Mouse (Mus musculus): ENCODE measurements around the gene Usp12.
"Not testable (repeated sequence)": the region's sequence is repeated elsewhere in the genome, so short reads cannot be mapped to it uniquely, and the experiment has no call there.

Usp12 gene

DNA sequence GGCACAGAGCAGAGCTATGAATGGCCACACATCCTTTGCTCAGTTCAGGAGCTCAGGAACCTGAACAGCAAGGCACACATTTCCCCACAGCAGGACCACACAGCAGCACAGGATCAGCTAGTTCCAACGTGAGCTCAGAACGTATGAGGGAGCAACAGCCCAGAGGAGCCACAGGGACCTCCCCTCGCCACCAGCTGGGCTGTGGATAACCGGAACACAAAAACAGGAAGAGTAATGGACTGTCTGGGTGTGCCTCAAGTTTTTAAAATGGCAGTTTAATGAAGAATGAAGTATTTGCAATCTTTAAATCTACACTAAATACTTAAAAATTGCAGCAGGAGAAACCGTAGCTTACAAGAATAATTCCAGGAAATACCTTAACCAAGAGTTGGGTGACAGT lies 44.9 kb downstream of the Usp12 start:
- no peak for DNase-seq (ENCODE audit: low spot score)

- no peak for DNase-seq (ENCODE audit: low spot score)
These were observed 57.8 kb downstream of the Usp12 start for GRCm38 (mm10) chr5:146736970-146737495.

GRCm38 (mm10) chr5:146736348-146736747 lies 58.5 kb downstream of the Usp12 start:
- DNase-seq (ENCODE audit: low spot score): no peak

- DNase-seq (ENCODE audit: low spot score): not testable (repeated sequence)
These were observed 59.8 kb downstream of the Usp12 start for GRCm38 (mm10) chr5:146735054-146735453.

DNA sequence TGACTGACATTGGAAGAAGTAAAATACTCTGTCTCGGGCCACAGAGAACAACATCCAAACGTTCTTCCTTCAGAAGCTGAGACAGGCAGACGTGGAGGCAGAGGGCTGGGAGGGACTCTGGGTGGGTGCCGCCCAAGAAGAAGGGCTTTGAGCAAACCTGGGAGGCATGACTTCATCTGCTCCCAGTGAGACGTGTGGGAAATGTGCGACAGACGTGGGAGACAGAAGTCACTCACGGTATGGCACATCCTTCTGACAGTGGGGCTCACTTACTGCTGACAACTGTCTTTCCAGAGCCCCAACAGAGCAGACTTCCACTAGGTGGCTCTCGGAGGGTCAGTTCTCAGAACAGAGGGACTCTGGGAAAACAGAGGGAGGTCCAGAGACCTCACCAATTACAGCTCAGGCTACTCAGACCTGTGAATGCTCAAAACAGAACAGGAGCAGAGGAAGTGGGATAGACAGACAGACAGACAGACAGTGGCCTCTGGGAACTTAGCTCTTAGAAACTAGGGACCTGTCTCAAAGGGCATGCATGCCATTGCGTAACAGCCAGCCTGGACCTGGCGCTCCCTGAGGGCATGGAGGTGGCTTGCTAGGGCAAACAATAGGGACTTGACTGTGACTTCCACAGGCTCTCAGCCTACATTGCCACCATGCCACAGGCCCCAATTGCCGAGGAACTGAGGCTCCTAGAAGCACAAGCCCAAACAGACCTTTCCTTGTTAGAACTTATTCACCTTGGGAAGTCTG lies 60.7 kb downstream of the Usp12 start:
- DNase-seq (ENCODE audit: low spot score): no peak

DNA sequence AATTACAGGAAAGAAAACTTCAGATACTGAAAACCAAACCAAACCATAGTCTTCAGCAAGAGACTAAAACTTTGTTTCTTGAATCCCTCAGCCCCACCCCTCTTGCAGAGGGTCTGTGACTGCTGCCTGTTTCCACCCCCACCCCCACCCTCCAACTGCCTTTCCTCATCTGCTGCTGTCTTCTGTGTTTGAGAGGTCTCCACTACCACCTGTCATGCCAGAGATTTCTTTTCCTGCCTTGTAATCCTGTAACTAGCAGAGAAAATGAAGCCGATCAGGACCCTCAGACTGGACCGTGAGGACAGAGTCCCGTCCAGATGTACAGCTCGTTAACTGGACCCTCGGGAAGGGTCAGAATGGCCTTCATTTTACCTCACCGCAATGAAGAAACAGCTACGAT lies 61.4 kb downstream of the Usp12 start:
- DNase-seq (ENCODE audit: low spot score): no peak

DNA sequence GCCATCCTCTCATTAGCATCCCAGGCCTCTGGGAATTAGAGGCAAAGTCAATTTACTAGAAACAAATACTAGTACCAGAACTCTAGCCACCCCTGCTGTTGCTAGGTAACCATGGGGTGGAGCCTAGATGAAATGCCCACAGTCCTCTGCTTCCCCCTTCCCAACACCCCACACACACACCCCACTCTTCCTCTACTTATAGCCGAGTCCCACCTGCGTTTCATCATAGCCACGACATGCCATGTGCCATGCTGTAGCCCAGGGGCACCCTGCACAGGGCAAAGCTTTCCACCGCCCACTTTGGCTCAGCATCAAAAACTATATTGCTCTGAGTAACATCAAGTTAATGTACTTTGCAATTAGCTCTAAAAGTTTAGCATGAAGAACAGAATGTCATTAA lies 67.8 kb downstream of the Usp12 start:
- DNase-seq (ENCODE audit: low spot score): no peak

DNA sequence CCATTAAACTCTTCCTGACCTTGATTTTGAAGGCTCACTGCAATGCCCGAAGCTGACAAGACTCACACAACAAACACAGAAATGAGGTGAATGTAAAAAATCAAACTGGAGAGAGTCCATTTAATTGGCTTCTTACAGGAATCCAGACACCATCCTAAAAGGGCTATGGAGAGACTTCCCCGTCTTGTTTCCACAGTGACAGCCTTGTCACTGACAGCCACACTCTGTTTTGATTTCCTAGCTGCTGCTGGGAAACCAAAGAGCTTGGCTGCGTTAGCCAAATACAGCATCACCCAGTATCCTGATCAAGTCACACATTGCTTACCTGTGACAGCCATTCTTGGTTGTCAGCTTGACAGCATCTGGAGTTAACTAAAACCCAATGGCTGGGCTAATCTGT lies 69.8 kb downstream of the Usp12 start:
- DNase-seq (ENCODE audit: low spot score): no peak

DNA sequence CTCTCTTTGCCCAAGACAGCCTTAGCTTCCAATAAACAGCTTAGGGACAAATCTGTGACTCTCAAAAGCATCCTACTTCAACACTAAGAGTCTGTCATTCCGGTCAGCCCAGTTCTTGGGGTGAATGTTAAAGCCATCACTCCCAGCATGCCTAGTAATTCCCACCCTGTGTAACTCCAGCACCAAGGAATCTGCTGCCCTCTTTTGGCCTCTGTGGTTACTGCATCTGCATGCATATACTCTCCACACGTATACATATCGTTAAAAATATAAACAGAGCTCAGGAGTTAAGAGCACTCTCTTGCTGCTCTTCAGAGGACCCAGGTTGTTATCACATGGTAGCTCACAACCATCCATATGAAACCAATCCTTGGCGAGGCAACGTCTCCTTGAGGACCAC lies 71.4 kb downstream of the Usp12 start:
- no peak for DNase-seq (ENCODE audit: low spot score)

GRCm38 (mm10) chr5:146722226-146722625 lies 72.6 kb downstream of the Usp12 start:
- no peak for DNase-seq (ENCODE audit: low spot score)

- DNase-seq (ENCODE audit: low spot score): no peak
These were observed 75.0 kb downstream of the Usp12 start for GRCm38 (mm10) chr5:146719584-146720356.

DNA sequence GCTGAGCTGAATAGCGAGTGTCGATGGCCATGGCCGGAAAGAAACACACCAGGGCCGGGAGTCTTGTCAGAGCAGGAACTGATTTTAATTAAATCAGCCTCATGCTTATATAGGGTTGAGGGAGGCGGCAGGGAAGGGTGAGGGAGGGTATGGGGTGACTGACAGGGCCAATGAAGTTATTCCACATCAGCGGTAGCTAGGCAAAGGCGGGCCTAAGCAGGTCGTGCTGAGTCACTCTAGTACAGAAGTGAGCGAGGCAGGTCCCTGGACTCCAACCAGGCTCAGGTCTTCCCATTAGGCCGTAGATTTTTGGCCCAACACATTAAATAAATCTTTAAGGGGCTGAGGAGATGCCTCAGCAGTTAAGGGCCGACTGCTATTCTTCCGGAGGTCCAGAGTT lies 81.0 kb downstream of the Usp12 start:
- no peak for DNase-seq (ENCODE audit: low spot score)

- DNase-seq (ENCODE audit: low spot score): no peak
These were observed 81.7 kb downstream of the Usp12 start for GRCm38 (mm10) chr5:146713088-146713487.

DNA sequence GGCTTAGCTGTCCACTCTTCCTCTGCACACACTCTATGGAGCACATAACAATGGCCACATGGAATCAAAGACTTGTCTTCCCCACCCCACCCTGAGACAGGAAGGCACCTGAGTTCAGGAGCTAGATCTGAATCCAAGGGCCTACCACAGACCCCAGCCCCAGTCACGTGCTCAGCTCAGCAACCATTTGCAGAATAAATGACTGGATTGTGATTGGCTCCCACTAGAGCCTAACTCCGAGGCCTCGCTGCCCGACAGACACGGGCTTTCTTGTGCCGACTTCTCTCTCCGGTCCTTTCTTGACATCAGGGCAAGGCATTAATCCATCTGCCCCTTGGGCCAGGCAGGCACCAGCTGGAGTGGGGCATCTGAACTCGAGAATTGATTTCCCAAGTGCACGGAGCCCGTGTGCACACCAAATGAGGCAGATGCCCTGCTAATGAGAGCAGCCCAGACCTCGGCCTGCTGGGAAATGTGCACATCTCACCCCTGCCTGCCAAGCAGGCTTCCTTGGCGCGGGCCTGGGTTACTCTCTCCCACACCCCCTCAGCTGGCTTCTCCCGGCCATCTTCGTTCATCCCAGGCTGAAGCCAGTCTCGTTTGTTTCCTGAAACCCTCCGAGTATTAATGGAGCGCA lies 82.4 kb downstream of the Usp12 start:
- no peak for DNase-seq (ENCODE audit: low spot score)

DNA sequence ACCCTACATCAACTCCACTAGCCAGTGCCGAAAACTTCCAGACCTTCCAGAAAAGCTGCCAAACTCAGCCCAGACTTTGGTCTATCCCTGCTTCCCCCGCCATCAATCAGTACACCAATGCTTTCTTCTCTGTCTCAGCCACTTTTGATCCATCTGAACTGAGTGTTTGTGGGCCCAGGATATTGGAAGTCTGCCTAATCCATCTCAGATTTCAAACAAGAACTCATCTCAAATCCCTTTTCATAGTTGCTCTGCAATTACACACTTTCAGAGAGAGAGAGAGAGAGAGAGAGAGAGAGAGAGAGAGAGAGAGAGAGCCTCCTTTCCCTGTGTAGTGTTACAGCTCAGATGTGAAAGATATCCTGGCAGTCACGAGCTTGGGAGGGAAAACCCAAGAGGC lies 85.4 kb downstream of the Usp12 start:
- DNase-seq (ENCODE audit: low spot score): no peak

DNA sequence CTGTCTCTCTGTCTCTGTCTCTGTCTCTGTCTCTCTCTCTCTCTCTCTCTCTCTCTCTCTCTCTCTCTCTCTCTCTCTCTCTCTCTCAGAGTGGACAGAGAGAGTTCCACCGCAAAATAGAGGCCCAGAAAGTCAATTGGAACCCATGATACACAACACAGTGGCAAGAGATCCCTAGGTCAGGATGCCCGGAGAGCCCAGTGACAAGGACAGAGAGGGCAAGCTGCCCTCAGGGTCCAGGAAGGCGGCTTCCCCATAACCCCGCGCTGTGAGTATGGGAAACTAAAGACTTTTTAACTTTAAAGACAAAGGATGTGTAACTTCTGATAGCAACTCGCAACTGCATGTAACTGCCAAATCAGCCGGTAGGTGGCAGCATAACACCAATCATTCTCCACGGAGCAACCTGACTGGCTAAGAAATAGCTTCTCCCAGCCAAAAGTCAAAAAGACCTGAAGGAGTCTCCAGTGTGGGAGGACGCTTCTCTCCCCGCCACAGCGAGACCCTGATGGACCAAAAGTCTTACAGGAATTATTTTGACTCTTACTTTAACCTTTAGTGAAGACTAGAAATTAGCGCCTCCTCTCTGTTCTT lies 88.9 kb downstream of the Usp12 start:
- DNase-seq (ENCODE audit: low spot score): peak; percentile 77

DNA sequence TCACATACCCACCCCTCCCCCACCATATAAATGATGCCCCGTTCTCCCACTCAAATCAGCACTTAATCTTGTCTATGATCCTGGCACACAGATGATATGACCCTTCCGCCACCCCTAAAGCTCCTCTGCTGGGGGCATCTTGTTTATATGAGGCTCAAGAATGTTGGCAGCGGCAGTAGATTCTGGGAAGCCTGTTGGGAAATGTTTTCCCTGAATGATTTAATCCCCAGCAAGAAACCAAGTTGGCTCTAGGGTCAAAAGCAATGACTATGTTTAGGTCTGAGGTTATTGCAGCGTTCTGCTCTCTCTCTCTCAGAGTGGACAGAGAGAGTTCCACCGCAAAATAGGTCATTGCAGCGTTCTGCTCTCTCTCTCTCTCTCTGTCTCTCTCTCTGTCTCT lies 89.4 kb downstream of the Usp12 start:
- no peak for DNase-seq (ENCODE audit: low spot score)

DNA sequence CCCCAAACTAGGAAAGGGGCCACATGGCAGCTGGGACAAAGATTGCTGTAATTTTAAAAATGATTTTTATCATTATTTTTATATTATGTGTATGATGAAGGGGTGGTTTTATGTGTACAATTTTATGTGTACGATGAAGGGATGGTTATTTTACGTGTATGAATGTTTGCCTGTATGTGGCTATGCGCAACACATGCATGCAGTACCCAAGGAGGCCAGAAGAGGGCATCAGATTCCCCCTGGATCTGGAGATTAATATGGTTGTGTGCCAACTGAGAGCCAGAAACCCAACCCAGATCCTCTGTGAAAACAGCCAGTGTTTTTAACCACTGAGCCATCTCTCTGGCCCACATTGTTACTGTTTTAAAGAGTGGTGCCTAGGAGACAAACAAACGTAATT lies 90.6 kb downstream of the Usp12 start:
- DNase-seq (ENCODE audit: low spot score): no peak

- DNase-seq (ENCODE audit: low spot score): no peak
These were observed 91.1 kb downstream of the Usp12 start for GRCm38 (mm10) chr5:146703710-146704121.

DNA sequence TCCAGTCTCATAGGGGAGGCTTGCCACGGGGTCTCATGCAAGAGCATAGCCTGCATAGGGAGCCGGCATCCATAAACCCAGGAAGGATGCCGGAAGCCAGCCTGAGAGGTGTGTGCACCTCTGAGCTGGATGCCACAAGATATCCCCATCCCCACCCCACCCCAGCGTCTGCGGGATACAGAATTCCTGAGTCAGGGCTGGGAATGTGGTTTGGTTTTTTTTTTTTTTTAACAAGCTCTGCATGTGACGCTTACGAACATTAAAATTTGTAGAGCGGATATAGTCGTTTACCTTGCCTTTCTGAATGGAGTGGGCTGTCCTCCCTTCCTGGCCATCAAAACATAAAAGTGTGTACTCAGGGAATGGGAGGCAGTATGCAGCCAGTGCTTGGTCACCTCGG lies 94.7 kb downstream of the Usp12 start:
- no peak for DNase-seq (ENCODE audit: low spot score)

DNA sequence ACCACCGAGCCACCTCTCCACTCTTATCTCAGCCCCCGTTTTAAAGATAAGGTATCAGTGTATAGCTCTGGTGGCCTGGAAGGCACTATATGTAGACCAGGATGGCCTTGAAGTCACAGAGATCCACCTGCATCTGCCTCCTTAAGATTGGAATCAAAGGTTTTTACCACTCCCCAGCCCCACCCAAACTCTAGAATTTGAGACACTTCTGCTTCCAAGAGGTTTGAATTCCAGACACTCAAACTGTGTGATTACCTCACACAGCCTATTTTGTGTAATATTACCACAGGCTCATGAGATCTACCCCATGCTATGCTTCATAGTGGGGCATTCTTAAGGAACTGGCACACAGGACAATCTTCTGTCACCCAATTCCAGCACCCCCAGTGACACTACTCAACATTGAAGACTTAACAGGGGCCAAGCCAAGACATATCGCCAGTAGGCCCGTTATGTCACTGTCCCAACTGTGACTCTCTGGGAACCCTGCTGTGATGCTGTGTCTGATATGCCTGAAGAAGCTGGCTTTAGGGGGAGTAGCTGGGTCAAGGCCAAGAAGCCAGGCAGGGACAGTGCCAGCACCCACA lies 95.3 kb downstream of the Usp12 start:
- no peak for DNase-seq (ENCODE audit: low spot score)

DNA sequence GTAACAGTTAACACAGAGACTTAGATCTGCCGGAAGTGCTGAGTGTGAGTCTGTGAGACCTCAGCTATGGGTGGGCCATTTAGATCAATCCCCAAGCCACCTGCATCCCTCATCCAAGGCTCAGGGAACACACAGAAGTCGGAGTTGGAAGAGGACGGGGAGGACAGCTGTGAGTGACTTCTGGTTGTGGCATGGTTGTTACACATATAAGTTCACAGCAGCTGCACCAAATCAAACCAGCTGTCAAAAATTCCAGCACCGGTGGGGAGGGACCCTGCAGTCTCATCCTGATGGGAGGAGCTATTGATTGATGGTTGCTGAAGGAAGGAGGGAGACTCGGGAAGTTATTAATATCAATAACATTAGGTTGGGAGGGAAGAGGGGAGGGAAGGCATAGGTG lies 99.3 kb downstream of the Usp12 start:
- no peak for DNase-seq (ENCODE audit: low spot score)
